Mouse (Mus musculus): ENCODE data around the gene P2ry12.

Gene P2ry12

DNA sequence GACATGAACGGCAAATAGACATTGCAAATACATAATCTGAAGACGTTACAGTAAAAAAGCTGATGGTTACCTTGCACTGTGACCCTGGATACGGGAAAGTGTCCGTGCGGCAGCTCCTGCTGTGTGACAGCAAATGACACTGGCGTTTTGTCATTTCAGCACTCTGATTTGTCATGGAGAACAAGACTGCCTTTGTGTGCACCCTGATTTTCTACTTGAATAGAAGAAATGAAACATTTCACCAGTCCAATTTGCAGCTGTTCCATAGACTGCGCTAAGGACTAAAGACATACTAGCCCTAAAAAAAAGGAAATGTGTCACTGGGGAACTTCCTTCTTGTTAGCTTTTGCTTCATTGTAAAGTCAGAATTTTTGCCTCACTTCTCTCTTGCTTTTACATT is at the start of gene P2ry12:
Gene P2ry12, minus strand, starts transcription at position 168 of the 400 bp plus-strand sequence.
- DNase-seq (ENCODE audit: low spot score), result no peak

DNA sequence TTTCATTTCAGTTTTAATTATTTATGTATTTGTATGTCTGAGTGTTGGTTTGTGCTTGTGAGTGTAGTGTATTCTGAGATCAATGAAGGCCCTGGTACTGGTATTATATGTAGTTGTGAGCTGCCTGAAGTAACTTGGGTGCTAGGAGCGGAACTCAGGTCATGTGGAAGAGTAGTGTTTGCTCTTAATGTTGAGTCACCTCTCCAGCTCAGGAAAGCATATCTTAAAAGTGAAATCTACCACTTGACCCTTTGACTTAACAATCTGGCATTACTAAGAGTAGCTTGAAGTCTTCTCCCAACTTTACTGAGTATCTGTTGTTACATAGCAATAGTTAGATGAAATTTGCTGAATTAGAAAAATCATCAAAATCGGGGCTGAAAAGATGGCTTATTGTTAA is 42.8 kb upstream of the P2ry12 start:
- no peak for DNase-seq (ENCODE audit: low spot score)

DNA sequence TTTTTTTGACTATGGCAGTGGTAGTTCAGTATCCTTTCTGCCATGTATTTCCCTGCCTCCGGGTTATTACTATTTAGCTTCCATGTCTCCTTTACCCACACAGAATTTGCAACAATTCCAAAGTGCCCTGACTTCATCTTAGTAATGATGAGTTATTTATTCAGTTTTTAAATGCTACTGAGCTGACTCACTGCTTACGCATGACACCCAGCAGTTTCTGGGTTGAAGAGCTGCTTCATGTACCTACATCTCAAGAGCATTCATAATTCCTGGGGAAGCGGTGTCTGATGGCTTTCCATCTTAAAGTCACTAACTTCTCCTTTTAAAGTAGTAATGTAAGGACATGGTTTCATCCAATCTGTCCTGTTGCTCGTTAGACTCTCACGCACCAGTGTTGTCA is 42.3 kb upstream of the P2ry12 start:
- DNase-seq (ENCODE audit: low spot score), result no peak

DNA sequence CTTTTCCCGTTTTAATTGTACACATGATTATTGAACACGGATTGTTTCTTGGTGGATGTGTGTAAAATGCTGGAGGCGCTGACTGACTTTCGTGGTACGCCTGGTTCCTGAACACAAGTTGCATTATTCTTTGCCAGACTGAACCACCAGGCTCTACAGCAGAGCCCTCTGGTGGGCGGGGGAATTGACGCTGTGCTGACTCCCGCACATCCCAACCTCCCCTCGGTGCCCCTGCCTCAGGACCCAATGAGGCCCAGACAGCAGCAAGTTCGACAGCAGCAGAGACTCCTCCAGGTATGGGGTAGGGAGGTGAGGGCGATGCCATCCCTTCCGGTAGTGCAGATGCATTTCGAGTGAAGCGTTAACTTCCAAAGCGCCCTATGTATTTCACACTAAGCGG is 35.0 kb upstream of the P2ry12 start:
- DNase-seq (ENCODE audit: low spot score), result no peak

DNA sequence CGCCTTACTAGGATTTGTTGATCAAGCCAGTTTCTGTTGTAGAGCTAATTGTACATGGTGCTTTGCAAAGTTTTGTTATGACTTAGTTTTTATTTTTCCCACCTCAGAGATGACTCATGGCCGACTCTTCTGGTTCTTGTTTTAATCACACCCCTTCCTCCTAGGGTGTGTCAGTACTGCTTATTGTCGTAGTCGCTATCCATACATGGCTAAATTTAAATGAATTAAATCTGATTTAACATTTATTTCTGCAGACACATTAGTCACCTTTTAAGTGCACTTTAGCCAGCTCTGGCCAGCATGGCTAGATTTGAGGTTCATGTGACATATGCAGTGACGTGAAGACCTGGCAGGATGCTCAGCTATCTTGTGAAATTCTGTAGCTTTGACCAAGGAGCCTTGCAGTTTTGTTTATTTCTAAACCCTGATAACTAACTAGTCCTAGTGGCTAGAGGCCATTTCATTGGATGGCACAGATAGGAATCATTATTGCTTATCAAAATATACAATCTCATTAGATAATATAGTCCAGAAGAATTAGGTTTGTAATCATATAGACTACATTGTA is 34.0 kb upstream of the P2ry12 start:
- no peak for DNase-seq (ENCODE audit: low spot score)

DNA sequence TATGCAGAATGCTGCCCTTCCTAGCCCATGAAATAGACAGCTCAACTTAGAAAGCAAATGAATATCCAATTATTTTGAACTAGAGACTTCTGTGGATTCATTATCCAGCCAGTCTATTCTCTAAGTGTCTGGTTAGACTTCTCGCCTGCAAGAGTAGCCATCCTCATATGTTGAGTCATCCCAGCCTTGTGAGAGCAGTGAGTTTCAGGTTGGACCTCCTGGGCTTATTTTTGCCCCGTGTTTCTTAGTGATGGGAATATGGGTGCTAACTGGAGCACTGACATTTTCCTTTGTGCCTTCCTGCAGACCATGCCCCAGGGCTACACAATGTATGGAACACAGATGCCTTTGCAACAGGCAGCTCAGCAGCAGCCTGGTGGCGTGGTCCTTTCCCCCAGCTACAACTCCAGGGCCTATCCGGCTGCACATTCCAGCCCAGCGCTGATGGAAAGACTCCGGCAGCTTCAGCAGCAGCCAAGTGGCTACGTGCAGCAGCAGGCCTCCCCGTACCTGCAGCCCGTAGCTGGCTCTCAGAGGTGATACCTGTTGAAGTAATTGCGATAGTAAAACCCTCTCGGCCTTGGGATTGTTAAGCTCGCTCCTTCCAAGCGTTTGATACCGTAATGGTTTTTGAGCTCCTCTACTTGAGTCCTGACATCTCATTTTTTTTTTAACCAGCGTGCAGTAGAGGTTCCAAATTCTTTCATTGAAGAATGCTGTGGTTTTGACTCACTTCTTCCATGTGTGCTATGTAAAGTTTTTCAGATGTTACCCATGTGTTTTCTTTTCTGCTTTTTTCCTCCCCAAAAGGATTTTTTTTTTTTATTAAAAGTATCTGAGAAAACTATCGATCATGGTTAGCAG is 33.3 kb upstream of the P2ry12 start:
- no peak for DNase-seq (ENCODE audit: low spot score)

DNA sequence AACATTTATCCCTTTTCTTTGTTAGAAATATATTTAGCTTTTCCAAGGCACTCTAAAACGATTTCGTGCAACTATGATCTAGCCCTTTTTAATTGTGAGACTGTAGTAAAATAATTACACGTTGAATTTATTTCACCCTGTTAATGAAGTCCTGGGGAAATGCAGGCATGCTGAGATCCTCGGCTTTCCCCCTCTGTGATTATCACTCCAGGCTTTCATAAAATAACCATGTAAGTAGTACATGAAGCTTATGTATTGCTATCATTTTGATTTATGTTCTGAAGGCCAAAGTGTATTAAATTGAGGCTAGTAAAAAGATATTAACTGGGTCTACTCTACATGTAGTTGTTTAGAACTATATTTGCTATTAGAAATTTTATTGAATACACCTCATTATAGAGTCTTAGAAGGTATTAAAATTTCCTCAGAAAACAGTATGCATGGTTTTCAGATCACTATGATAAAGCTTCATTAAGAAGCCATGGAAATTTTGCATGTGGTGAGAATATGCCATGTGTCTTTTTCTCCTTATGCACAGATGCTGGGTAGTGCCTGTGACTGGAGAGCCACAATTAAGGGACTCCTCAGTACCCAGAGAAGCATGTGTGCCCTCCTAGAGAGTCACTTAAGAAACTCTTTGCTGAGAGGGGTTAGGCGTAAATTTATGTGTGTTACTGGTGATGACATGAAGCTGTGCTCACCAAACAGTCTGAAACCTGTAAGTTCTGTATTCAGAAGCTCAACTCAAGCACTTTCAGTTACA is 30.9 kb upstream of the P2ry12 start:
- no peak for DNase-seq (ENCODE audit: low spot score)

DNA sequence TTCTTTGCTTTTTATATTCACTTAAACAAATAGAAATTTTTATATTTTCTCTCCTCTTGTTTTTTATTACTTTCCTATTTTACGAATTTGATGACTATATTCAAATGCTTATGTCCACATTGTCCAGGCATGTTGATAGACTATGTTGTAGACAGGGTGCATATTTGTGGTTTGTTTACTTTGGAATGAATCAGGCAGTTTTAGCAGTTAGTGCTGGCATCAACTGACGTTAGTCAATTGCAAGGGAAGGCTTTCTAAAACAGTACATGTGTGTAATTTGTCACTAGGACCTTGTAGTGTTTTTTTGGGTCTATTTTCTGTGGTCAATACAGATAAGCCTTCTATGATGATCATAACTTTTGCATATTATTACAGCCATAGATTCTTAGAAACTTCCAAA is 27.9 kb upstream of the P2ry12 start:
- no peak for DNase-seq (ENCODE audit: low spot score)

DNA sequence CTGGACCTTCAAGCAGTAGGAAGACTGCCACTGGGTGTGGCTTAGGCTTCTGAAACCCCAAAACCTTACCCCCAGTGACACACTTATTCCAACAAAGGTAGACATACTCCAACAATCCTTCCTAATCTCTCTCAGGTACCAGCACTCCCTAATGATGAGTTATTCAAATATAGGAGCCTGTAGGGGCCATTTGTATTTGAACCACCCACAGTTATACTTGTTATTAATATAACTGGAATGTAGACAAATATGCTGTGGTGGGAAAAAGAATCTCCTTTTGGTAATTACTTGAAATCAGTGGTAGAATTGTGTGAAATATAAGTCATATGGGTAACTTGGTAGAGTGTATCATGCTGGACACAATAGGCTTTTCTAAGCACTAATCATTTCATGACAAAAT is 15.9 kb upstream of the P2ry12 start:
- no peak for DNase-seq (ENCODE audit: low spot score)

DNA sequence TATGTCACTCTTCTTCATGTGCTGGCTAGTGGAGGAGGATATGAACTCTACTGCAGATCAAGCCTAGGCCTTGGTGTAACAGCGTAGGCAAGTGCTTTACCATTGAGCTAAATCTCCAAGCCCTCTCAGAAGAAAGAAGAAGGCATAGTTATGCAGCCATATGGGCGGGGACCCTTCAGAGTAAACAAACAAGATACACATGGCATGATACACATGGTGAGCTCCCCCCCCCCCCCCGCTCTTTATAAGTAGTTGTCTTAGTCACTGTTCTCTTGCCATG is 15.5 kb upstream of the P2ry12 start:
- no peak for DNase-seq (ENCODE audit: low spot score)

DNA sequence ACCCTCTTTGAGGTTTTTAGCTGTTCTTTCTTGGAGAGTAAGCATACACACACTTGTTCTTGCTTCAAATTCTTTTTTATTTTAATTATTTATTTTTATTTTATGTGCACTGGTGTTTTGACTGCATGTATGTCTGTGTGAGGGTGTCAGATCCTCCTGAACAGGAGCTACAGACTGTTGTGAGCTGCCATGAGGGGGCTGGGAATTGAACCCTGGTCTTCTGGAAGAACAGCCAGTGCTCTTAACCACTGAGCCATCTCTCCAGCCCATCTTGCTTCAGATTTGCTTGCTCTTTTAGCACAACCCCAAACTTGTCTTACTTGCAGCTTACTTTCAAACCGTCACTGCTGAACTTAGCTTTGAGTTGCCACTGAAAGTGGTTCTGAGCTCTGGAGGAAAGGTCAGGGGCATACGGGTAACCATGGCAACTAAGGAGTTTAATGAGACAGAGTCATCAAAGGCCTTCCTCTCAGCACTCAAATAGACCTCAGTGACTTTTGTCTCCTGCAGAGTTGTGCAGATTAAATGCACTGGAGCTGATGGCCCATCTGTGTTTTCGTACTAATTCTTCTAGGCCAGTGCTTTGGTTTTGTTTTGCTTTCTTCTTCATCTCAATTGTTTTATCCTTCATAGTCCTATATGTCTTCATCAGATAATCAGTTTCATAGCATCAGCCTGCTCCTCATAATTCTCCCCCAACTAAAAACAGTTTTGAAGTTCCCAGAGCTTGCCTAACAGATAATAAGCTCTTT is 15.0 kb upstream of the P2ry12 start:
- no peak for DNase-seq (ENCODE audit: low spot score)

DNA sequence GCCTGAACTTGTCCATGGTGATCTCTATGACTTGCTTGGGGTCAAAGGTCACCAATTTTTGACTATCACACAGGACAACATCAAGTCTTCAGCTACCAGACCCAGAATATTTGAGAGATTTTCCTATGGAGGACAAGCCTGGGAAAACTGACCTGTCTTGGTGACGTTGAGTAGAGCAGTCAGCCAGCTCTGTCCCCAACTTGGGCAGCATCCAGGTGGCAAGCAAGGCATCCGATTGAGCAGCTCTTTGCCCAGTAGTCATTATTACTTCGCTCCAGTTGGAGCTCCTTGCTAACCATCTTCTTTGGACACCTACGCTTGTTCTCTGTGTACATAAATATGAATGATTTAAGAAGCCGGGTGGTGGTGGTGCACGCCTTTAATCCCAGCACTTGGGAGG is 8.1 kb upstream of the P2ry12 start:
- no peak for DNase-seq (ENCODE audit: low spot score)

DNA sequence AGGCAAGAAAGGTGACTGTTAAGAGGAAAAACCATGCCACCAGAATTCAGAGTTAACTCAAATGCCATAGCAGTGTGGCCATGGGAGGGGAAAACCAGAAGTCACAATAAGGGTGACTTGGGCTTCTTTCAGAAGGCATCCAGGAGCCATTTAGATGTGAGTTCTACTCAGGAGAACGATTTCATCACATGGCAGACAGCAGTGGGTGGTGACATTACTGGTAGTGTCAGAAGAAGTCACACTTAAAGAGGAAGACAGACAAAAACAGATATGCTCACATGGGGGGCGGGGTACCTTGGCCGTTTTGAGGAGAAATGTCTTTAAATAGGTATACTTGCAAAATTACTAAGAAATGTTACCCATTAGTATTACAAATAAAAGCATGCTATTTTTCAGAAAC is 1.3 kb upstream of the P2ry12 start:
- no peak for DNase-seq (ENCODE audit: low spot score)

DNA sequence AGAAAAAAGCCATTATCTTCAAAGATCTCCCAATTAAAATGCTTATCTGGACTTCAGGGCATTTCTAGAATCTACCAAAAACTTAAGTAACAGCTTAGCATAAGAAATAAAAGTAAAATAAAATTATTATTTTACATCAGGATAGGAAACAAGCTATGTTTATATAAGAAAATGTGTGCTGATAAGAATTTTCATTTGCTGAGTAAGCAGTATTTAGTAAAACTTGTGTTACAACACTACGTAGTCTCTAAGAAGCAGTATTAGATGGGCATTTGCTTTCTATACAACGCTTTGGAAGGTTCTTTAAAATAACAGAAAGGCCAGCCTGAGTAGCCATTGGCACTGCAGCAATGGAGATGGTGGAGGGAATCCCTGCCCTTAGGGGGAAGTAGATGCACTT is 746 bp upstream of the P2ry12 start:
- no peak for DNase-seq (ENCODE audit: low spot score)

DNA sequence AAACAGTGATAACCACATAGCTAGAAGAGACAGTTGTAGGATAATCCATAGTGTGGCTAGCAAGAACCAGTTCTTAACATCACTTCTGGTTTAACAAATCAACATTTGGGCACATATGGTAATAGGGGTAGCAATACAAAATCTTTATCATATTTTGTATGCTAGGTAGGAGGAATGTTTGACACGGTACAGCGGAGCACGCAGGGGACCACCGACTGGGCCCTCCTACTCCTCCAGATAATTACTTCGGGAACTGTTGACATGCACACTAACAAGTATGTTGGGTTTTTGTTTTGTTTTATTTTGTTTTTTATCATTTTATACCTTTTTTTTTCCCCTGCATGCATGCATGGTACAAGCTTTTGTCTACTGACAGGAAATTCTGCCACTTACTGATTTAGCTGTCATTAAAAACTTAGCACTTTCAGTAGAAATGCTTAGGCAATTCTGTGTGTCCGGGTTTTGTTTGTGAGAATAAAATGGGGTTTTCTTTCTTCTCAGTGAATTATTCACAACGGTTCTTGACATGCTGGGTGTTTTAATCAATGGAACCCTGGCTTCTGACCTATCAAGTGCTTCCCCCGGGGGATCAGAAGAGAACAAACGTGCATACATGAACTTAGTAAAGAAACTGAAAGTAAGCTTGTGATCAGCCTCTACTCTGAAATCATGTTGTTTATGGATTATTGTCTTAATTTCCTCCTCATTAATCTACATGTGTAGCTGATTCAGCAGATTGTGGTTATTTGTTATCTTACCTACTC is 780 bp downstream of the P2ry12 start:
- DNase-seq (ENCODE audit: low spot score), result no peak

DNA sequence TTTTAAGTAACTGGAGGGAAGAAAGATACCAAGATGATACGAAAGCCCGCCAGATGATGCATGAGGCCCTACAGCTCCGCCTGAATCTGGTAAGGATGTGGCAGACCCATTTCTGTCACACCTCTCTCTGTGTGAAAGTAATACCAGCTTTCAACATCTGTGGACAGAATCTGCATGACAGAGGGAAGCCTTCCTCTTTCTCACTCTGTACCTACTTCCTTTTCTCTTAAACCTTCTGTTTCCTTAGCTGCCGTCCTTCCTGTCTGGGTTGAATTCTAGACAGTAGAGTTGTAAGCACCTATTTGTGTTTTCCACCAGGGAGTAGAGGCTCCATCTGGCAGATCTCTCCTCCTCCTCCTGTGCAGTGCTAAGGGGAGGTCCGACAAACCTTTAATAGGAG is 1.9 kb downstream of the P2ry12 start:
- no peak for DNase-seq (ENCODE audit: low spot score)

DNA sequence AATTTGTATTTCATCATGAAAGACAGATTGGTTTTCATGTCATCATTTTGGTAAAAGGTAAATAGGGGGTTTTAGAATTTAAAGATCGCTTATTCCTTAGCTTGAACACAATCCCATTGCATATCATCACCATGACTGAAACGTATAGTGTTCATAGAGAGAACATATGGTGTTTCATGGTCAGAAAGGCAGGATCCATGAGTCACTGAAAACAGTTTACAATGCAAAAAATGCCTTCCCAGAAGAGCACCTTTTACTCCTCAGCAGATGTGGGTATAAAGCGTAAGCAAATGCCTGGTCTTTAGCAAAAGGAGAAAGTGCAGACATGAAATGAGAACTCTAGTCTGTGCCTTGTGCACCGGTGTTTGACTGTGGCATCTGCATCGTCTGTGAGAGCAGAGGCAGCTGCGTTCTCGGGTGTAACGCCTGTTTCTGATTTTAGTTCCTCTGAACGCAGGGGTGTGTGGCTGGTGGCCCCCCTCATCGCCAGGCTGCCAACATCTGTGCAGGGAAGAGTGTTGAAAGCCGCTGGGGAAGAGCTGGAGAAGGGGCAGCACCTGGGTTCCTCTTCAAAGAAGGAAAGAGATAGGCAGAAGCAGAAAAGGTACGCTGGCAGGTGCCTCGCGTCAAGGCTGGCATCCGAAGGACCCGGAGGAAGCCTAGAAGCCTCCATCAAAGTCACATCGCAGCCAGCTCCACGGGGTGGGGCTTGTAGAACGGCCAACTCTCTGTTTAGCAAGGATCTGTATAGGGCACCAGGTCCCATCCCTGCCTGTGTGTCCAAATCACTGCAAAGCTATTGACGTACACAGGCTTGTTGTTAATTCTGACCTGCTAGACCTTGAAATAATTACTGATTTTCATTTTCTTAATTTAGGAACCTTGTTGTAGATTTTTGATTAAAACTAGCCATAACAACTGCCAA is 4.7 kb downstream of the P2ry12 start:
- DNase-seq (ENCODE audit: low spot score), result no peak

DNA sequence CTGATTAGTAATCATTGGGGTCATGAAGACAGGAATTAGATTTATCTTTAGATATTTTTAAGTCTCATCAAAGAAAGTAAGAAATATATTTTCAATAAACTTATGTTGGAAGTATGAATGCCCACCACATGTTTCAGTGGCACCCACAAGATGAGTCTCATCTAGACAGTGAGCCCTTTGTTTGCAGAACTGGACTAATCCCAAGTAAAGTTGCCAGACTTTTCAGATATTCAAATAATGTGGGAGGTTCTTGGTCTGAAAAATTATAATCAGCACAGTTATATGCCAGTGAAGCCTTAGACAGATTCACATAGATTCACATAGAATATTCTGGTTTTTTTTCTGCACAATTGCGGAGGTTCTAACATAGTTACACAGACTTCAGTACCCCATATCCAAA is 12.2 kb downstream of the P2ry12 start:
- no peak for DNase-seq (ENCODE audit: low spot score)

DNA sequence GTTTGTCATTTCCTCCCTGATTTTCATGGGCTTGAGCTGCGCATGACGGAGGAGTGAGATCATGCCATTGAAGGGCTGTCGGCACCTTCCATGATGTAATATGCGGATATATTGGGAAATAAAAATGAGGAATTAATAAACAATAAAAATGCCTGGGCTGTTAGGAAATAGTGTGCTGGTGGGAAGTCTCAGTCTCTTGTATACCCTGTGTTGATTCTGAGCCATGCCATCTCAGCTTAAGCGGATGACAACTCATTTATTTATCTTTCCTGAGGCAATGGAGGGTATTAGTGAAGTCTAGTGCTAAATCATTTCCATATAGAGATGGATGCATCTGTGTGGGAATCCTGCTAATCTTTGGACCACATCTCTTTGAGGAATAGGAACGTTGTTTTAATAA is 14.6 kb downstream of the P2ry12 start:
- no peak for DNase-seq (ENCODE audit: low spot score)

DNA sequence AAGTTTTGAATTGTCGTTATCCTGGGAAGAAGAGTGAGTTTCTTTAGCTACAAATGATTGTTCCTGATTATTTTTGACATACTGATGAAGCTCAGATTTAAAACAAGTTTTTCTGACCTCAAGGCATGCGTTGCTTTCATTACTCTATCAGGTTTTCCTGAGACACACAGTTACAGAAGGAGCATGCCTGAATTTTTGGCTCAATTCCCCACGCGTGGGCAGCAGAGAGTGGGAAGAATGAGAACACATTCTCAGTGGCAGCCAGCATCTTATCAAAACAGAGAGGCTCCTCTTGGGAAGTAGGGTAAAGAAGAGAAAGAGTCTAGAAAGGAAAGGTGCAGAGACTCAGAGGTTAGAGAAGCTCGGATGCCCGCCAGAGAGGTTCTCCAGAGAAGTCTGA is 19.3 kb downstream of the P2ry12 start:
- no peak for DNase-seq (ENCODE audit: low spot score)

DNA sequence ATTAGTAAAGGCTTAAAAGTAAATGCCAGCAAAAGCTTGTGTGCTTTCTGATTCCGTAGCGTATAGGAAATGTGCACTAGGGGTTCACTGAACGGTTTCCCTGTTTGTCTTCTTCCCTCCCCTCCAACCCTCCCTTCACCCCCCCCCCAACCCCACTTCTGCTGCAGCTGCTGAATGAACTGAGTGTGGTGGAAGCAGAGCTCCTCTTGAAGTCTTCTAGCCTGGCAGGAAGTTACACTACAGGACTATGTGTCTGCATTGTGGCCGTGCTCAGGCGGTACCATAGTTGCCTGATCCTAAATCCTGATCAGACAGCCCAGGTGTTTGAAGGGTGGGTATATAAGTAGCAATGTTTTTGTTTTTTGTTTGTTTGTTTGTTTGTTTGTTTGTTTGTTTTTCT is 27.8 kb downstream of the P2ry12 start:
- no peak for DNase-seq (ENCODE audit: low spot score)

Data from yolk sac, embryonic 10.5 days (tissue).